Mouse (Mus musculus) forebrain, embryonic 10.5 days (tissue): ENCODE measurements around the gene Abhd12. TPM values are rescaled to one million over a fixed set of nuclear protein-coding genes. Genes with fewer than 3 reads are reported as not detected.

Experiments used
- DNase-seq: peaks from one replicate; pipeline ENCODE4 v3.0.0-alpha.2; 2017; ENCODE audit warnings: low spot score; ENCODE audit errors: extremely low spot score
- H3K27ac ChIP-seq: fragments of 300-500 bp; sonication (generic); 2 replicates; pipeline ENCODE4 v1.5.1; 2016; ENCODE audit warnings: mild to moderate bottlenecking
- H3K27me3 ChIP-seq: fragments of 300-500 bp; sonication (generic); 2 replicates; pipeline ENCODE4 v1.6.1; 2016; ENCODE audit warnings: mild to moderate bottlenecking; ENCODE audit not compliant: poor library complexity, severe bottlenecking
- H3K36me3 ChIP-seq: fragments of 300-500 bp; sonication (generic); replicated peaks from 2 replicates; pipeline ENCODE4 v1.6.1; 2016; ENCODE audit warnings: mild to moderate bottlenecking, moderate library complexity
- H3K4me1 ChIP-seq: fragments of 300-500 bp; sonication (generic); 2 replicates; pipeline ENCODE4 v1.6.1; 2016
- H3K4me3 ChIP-seq: fragments of 300-500 bp; sonication (generic); 2 replicates; pipeline ENCODE4 v1.5.1; 2016; ENCODE audit warnings: mild to moderate bottlenecking, moderate library complexity
- H3K9me3 ChIP-seq: fragments of 300-500 bp; sonication (generic); 2 replicates; pipeline ENCODE4 v1.6.1; 2016; ENCODE audit warnings: mild to moderate bottlenecking, moderate library complexity
- WGBS: fragments of 180-500 bp; shearing (Covaris S2); methylation state at CpG from one replicate; pipeline ENCODE4 v1.1.7; 2016; 5-methylcytosine and 5-hydroxymethylcytosine counted together
- polyA plus RNA-seq: library from polyadenylated mRNA; unstranded; fragments of >200 nt; fragmentation: Nextera tagmentation; extraction: Ambion mirVana; gene quantifications from 2 replicates; pipeline ENCODE4 v1.2.1, GENCODE M21; 2016

The Abhd12 gene
- polyA plus RNA-seq, 1 experiment from 2014 or later = 48.4 TPM

DNA sequence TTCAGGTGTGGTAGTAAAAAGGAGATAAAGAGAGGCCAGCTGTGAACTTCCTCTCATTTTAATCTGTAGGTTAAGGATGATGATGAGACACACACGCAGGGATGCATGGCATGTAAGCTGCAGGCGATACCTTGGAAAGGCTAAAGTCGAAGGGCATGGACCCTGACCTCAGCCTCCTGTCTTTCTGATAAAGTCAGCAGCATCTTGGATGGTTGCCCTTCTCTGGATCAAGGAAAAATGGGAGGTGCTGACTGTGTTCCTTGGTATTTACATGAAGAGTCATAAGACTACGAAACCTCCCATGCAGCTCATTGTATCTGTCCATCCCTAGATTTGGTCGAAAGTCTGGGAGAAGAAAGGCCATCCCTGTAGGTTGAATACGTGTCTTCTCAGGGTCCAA is 4.2 kb downstream of the Abhd12 start:
- Histone ChIP-seq H3K27ac (no peak overlapping the region), H3K27me3 (no peaks in the 10 kb centered on the region), H3K9me3 (no peaks in the 10 kb centered on the region), H3K4me1 (peaks cover 22% of the 10 kb centered on the region), H3K36me3 (peaks cover 13% of the 10 kb centered on the region), H3K4me3 (no peak overlapping the region)
- whole genome bisulfite sequencing = 87% methylated on average over 6 of the region's 6 CpGs
- no peak for DNase-seq

- H3K27ac ChIP-seq = no peak overlapping the region
- no peaks in the 10 kb centered on the region for H3K4me1 ChIP-seq
- peaks cover 13% of the 10 kb centered on the region for H3K36me3 ChIP-seq
- H3K9me3 ChIP-seq = no peaks in the 10 kb centered on the region
- DNase-seq = no peak
- 87% methylated on average over 7 of the region's 7 CpGs for WGBS
- no peak overlapping the region for H3K4me3 ChIP-seq
- no peaks in the 10 kb centered on the region for H3K27me3 ChIP-seq
Observed at GRCm38 (mm10) chr2:150895691-150896252, 8.8 kb downstream of the Abhd12 start.

DNA sequence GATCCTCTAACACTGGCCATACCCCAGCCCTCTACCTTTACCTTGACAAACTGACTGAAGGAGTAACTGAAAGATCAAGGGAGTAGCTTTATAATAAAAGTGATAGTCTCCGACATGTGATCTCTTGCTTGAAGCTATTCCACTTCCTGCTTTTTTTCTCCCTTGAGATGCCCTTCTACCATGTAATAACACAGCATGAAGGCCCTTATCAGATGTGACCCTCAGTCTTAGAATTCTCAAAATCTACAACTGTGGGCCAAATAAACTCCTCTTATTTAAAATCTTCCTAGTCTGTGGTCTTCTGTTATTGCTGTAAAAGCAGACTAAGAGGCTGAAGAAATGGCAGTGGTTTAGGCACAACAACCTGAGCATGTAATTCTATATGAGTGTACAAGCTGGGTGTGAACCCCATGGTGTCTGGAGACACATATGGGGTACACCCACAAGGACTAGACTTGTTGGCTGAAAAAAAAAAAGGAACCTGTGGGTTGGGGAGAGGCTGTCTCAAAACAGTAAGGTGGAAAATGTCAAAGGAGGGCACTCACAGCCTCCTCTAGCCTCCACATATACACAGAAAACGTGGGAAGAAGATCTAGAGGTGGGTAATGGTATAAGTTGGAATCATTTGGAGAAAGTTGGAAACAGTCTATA is 9.8 kb downstream of the Abhd12 start:
- DNase-seq = no peak
- Histone ChIP-seq H3K27me3 (no peaks in the 10 kb centered on the region), H3K9me3 (no peaks in the 10 kb centered on the region), H3K4me1 (no peaks in the 10 kb centered on the region), H3K36me3 (peaks cover 10% of the 10 kb centered on the region), H3K27ac (no peak overlapping the region), H3K4me3 (no peak overlapping the region)
- 86% methylated on average over 2 of the region's 2 CpGs for WGBS

- no peak for DNase-seq
- 93% methylated on average over 2 of the region's 2 CpGs for WGBS
Observed at GRCm38 (mm10) chr2:150887370-150887769, 17.2 kb downstream of the Abhd12 start.

GRCm38 (mm10) chr2:150886315-150886714 is 18.2 kb downstream of the Abhd12 start:
- no peaks in the 10 kb centered on the region for H3K27me3 ChIP-seq
- H3K36me3 ChIP-seq = peaks cover 21% of the 10 kb centered on the region
- no peak overlapping the region for H3K4me3 ChIP-seq
- H3K9me3 ChIP-seq = no peaks in the 10 kb centered on the region
- DNase-seq = no peak
- no peak overlapping the region for H3K27ac ChIP-seq
- H3K4me1 ChIP-seq = no peaks in the 10 kb centered on the region

More at GRCm38 (mm10) chr2:150887370-150887769, 17.2 kb downstream of the Abhd12 start:
- H3K4me1 ChIP-seq = no peaks in the 10 kb centered on the region
- H3K27me3 ChIP-seq = no peaks in the 10 kb centered on the region
- no peak overlapping the region for H3K27ac ChIP-seq
- H3K4me3 ChIP-seq = no peak overlapping the region
- H3K36me3 ChIP-seq = peaks cover 21% of the 10 kb centered on the region
- H3K9me3 ChIP-seq = no peaks in the 10 kb centered on the region

- 97% methylated on average over 1 of the region's 1 CpGs for WGBS
- no peak overlapping the region for H3K27ac ChIP-seq
- no peaks in the 10 kb centered on the region for H3K4me1 ChIP-seq
- H3K27me3 ChIP-seq = no peaks in the 10 kb centered on the region
- DNase-seq = no peak
- H3K9me3 ChIP-seq = no peaks in the 10 kb centered on the region
- H3K36me3 ChIP-seq = peaks cover 21% of the 10 kb centered on the region
- no peak overlapping the region for H3K4me3 ChIP-seq
Observed at GRCm38 (mm10) chr2:150885814-150886213, 18.7 kb downstream of the Abhd12 start.

DNA sequence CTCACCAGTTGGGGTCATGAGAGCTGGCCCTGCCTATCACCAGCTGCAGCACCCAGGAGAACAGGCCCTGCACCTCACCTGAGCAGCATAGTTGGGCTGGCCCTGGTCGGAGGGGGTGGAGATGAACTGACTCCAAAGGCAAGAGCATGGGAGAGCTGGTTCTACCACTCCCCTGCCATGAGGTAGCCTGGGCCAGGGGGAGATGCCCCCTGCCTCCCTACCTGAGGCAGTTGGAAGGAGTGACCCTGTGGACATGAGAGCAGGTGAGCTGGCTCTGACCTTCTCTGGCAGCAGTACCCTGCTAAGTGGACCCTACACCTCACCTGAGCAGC is 19.8 kb downstream of the Abhd12 start:
- 95% methylated on average over 1 of the region's 1 CpGs for WGBS

DNA sequence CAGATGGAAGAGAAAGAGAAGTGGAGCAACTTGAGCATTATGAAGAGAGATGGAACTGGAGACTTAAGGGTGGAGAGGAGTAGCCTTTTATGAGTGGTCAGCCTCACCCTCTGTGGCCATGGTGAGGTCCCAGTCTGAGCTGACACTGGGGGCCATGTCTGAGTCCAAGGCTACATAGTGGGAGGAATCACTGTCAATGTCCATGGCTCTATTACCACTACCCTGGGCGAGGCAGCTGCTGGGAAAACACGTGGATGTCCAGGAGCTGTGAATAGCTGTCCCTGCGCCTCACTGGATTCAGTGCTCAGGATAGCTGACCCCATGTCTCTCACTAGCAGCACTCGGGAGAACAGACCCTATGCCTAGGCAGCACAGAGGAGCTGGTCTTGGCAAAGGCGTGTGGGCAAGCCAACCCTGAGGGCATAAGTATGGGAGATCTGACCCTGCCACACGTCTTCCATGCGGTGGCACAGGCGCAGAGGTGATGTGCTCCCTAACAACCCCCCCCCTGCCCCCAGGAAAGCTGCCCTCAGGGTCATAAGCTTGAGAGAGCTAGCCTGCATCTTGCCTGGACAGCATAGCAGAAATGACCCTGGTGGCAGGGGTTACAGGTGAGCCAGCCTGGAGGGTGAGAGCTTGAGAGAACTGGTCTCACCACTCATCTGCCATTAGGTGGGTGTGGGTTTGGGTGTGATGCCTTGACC is 20.3 kb downstream of the Abhd12 start:
- no peak overlapping the region for H3K4me3 ChIP-seq
- 91% methylated on average over 8 of the region's 8 CpGs for WGBS
- H3K27ac ChIP-seq = no peak overlapping the region
- no peaks in the 10 kb centered on the region for H3K27me3 ChIP-seq
- DNase-seq = no peak
- peaks cover 12% of the 10 kb centered on the region for H3K36me3 ChIP-seq
- no peaks in the 10 kb centered on the region for H3K4me1 ChIP-seq
- H3K9me3 ChIP-seq = no peaks in the 10 kb centered on the region

More for the DNA sequence above, 19.8 kb downstream of the Abhd12 start:
- H3K27ac ChIP-seq = no peak overlapping the region
- DNase-seq = no peak
- H3K4me1 ChIP-seq = no peaks in the 10 kb centered on the region
- H3K27me3 ChIP-seq = no peaks in the 10 kb centered on the region
- peaks cover 17% of the 10 kb centered on the region for H3K36me3 ChIP-seq
- H3K4me3 ChIP-seq = no peak overlapping the region
- H3K9me3 ChIP-seq = no peaks in the 10 kb centered on the region

GRCm38 (mm10) chr2:150877561-150877960 is 27.0 kb downstream of the Abhd12 start:
- WGBS = 90% methylated on average over 4 of the region's 4 CpGs
- no peaks in the 10 kb centered on the region for H3K27me3 ChIP-seq
- no peak for DNase-seq

DNA sequence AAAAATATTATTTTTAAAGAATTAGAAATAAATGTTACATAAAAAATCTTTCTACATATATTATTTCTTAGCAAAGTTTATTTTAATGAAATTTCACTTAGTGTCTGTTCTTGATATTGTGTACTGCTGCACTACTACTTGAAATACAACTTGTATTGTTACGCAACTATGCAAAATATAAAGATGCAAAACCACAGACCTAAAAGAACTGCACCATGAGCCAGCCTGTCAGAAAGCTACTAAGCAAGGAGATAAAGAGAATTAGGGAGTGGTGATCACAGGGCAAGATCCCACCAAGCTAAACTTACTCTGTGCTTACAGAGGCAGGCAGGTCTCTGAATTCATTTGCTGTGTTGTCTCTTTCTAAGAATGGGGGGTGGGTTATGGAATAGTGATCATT is 29.3 kb downstream of the Abhd12 start:
- no peaks in the 10 kb centered on the region for H3K36me3 ChIP-seq
- H3K9me3 ChIP-seq = no peaks in the 10 kb centered on the region
- WGBS = 97% methylated on average over 1 of the region's 1 CpGs
- no peaks in the 10 kb centered on the region for H3K4me1 ChIP-seq
- DNase-seq = no peak
- H3K4me3 ChIP-seq = no peak overlapping the region
- H3K27ac ChIP-seq = no peak overlapping the region
- H3K27me3 ChIP-seq = no peaks in the 10 kb centered on the region

More at GRCm38 (mm10) chr2:150877561-150877960, 27.0 kb downstream of the Abhd12 start:
- Histone ChIP-seq H3K4me1 (no peaks in the 10 kb centered on the region), H3K36me3 (no peaks in the 10 kb centered on the region), H3K9me3 (no peaks in the 10 kb centered on the region), H3K27ac (no peak overlapping the region), H3K4me3 (no peak overlapping the region)

DNA sequence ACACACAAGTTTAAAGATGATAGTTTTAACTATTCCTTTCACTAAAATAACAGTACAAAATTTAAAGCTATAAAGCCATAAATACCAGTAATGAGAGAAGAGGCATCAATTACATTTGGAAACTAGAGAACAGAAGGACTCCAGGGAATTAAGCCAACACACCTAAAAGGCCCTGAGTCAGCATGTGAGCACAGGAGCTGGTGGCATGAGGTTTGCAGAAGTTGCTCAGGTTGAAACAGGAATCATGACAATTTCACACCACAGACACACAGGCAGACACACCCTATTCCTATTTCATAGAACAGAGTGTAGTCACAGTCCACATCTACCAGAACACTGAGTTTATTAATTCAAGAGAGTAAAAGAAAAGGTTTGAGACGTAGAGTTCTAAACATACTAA is 30.0 kb downstream of the Abhd12 start:
- no peak for DNase-seq
- H3K27ac ChIP-seq = no peak overlapping the region

GRCm38 (mm10) chr2:150869446-150869845 is 35.1 kb downstream of the Abhd12 start:
- 94% methylated on average over 1 of the region's 1 CpGs for whole genome bisulfite sequencing
- no peaks in the 10 kb centered on the region for H3K36me3 ChIP-seq
- no peaks in the 10 kb centered on the region for H3K4me1 ChIP-seq
- H3K27me3 ChIP-seq = no peaks in the 10 kb centered on the region
- no peak for DNase-seq
- peaks cover 5% of the 10 kb centered on the region; the same call in 1 of the 2 replicates for H3K9me3 ChIP-seq
- no peak overlapping the region for H3K27ac ChIP-seq
- H3K4me3 ChIP-seq = no peak overlapping the region

More for the DNA sequence above, 30.0 kb downstream of the Abhd12 start:
- H3K9me3 ChIP-seq = no peaks in the 10 kb centered on the region
- no peak overlapping the region for H3K4me3 ChIP-seq
- H3K4me1 ChIP-seq = no peaks in the 10 kb centered on the region
- no peaks in the 10 kb centered on the region for H3K27me3 ChIP-seq
- WGBS = 91% methylated on average over 1 of the region's 1 CpGs
- H3K36me3 ChIP-seq = no peaks in the 10 kb centered on the region

- Histone ChIP-seq H3K27me3 (no peaks in the 10 kb centered on the region), H3K36me3 (no peaks in the 10 kb centered on the region), H3K9me3 (peaks cover 5% of the 10 kb centered on the region; the same call in 1 of the 2 replicates), H3K27ac (no peak overlapping the region), H3K4me1 (no peaks in the 10 kb centered on the region), H3K4me3 (no peak overlapping the region)
- 91% methylated on average over 2 of the region's 2 CpGs for WGBS
- DNase-seq = no peak
Observed at GRCm38 (mm10) chr2:150867021-150867420, 37.5 kb downstream of the Abhd12 start.
